In genomic region chr3:28562612-28563332, GRCm38 (mm10) we compare ENCODE assay signal across 9 mouse cellular contexts.
A peak's percentile ranks its signal among the peaks of the same experiment; 100 is the strongest.
DNase-seq lines count a peak whose midpoint lies in the region; ATAC-seq and TF ChIP-seq lines count a peak whose summit lies in the region.
"Had no signal": no experiment of that assay in that cellular context is flagged by ENCODE, and none has a peak within 500 bp of the region (broad histone marks: within the 10 kb centered on the region; RNA-seq: fewer than 3 reads in every experiment).

No protein-coding gene starts in this region.

- no peak overlapping the region for H3K4me2 ChIP-seq in heart, embryonic 12.5 days
- no peak overlapping the region for H3K4me2 ChIP-seq in intestine, postnatal 0 days (replicated peaks; ENCODE audit: low read depth)
- H3K4me2 ChIP-seq: hindbrain, embryonic 15.5 days had no signal

- H3K4me1 ChIP-seq in heart, embryonic 12.5 days (replicated peaks): peaks cover 13% of the 10 kb centered on the region
- no peaks in the 10 kb centered on the region for H3K4me1 ChIP-seq in bone marrow, adult 2 months (ENCODE audit: control insufficient read depth, insufficient read depth, low read length)
- H3K4me1 ChIP-seq in intestine, postnatal 0 days (replicated peaks; ENCODE audit: control insufficient read depth, insufficient read depth, low read length): no peaks in the 10 kb centered on the region; the same call in 1 of the 2 replicates

- H3K4me3 ChIP-seq in heart, embryonic 12.5 days: no peak overlapping the region
- H3K4me3 ChIP-seq in bone marrow, adult 2 months (replicated peaks; ENCODE audit: control insufficient read depth, low read depth, low read length): no peak overlapping the region
- no peak overlapping the region for H3K4me3 ChIP-seq in intestine, postnatal 0 days (ENCODE audit: low read depth, low read length)
- H3K4me3 ChIP-seq: hindbrain, embryonic 15.5 days had no signal

- WGBS in heart, embryonic 12.5 days: 59% methylated on average over 10 of the region's 10 CpGs
- 59% methylated on average over 10 of the region's 10 CpGs for WGBS in bone marrow, adult 2 months
- 45% methylated on average over 10 of the region's 10 CpGs for WGBS in intestine, postnatal 0 days

- H3K27ac ChIP-seq in heart, embryonic 12.5 days (ENCODE audit: poor library complexity, severe bottlenecking): no peak overlapping the region
- H3K27ac ChIP-seq in bone marrow, adult 2 months (ENCODE audit: control insufficient read depth, insufficient read depth, low read depth, low read length, poor library complexity): no peak overlapping the region
- H3K27ac ChIP-seq in intestine, postnatal 0 days (ENCODE audit: low read depth, low read length): peak overlapping the region; percentile 70; the same call in 1 of the 2 replicates
- H3K27ac ChIP-seq: hindbrain, embryonic 15.5 days had no signal

- ATAC-seq in heart, embryonic 12.5 days (ENCODE audit: insufficient number of reproducible peaks, low FRiP score): no peak
- ATAC-seq in intestine, postnatal 0 days: peak; percentile 95

- peaks cover 4% of the 10 kb centered on the region for H3K36me3 ChIP-seq in heart, embryonic 12.5 days
- 0 out of 2 replicates have a peak, but pooled peaks cover 11% of the 10 kb centered on the region for H3K36me3 ChIP-seq in intestine, postnatal 0 days (ENCODE audit: control insufficient read depth, insufficient read depth)

- peak; percentile 40 for TF ChIP-seq CTCF in bone marrow, adult 2 months (IDR thresholded peaks at IDR 0.05; ENCODE audit: control insufficient read depth, insufficient read depth, low read length)
- TF ChIP-seq CTCF in intestine, postnatal 0 days (IDR thresholded peaks at IDR 0.05; ENCODE audit: low read depth): peak; percentile 86

- peaks cover 4% of the 10 kb centered on the region; the same call in 1 of the 2 replicates for H3K9me3 ChIP-seq in heart, embryonic 12.5 days (replicated peaks)
- H3K9me3 ChIP-seq in intestine, postnatal 0 days (ENCODE audit: control insufficient read depth): no peaks in the 10 kb centered on the region
- H3K9me3 ChIP-seq: hindbrain, embryonic 15.5 days had no signal

- no peak for TF ChIP-seq POLR2A in bone marrow, adult 2 months (IDR thresholded peaks at IDR 0.05; ENCODE audit: borderline replicate concordance, control insufficient read depth, low read depth, low read length)

- DNase-seq in heart, adult 18-20 months: peak; percentile 27 to 31
- DNase-seq in CD4-positive, CD25-positive, alpha-beta regulatory T cell, adult 2 months (ENCODE audit: low read depth, low spot score): peak; percentile 43
- DNase-seq in mesoderm, embryonic 11.5 days (ENCODE audit: low read depth, low spot score): peak; percentile 55
- DNase-seq in spleen, adult 12 weeks (ENCODE audit: low spot score): no peak
- DNase-seq in left cerebral cortex, adult 9 months (ENCODE audit: low spot score in 2 of 2): no peak

- H3K9ac ChIP-seq in heart, embryonic 12.5 days: no peak overlapping the region
- no peak overlapping the region for H3K9ac ChIP-seq in intestine, postnatal 0 days (ENCODE audit: low read depth, low read length)
- H3K9ac ChIP-seq: hindbrain, embryonic 15.5 days had no signal

- H3K27me3 ChIP-seq in heart, embryonic 12.5 days (replicated peaks): 0 out of 2 replicates have a peak, but pooled peaks cover 10% of the 10 kb centered on the region
- no peaks in the 10 kb centered on the region for H3K27me3 ChIP-seq in intestine, postnatal 0 days (replicated peaks; ENCODE audit: control insufficient read depth, insufficient read depth, low read length)
- H3K27me3 ChIP-seq: hindbrain, embryonic 15.5 days had no signal

Comparison
In these comparisons a context has a peak if more than half of its experiments do, and no peak if none do; other contexts are left out.
1. DNase-seq: peak in heart, adult 18-20 months (2 of 2), CD4-positive, CD25-positive, alpha-beta regulatory T cell, adult 2 months (single experiment) and mesoderm, embryonic 11.5 days (single experiment); none in spleen, adult 12 weeks (single experiment) and left cerebral cortex, adult 9 months (0 of 2).